Mouse (Mus musculus) layer of hippocampus, adult 11-12 months (tissue): ENCODE measurements around the gene Tbx3.

Experiments
- DNase-seq: peaks from one replicate; pipeline ENCODE4 v3.0.0; 2022; ENCODE audit warnings: low spot score

Gene Tbx3

DNA sequence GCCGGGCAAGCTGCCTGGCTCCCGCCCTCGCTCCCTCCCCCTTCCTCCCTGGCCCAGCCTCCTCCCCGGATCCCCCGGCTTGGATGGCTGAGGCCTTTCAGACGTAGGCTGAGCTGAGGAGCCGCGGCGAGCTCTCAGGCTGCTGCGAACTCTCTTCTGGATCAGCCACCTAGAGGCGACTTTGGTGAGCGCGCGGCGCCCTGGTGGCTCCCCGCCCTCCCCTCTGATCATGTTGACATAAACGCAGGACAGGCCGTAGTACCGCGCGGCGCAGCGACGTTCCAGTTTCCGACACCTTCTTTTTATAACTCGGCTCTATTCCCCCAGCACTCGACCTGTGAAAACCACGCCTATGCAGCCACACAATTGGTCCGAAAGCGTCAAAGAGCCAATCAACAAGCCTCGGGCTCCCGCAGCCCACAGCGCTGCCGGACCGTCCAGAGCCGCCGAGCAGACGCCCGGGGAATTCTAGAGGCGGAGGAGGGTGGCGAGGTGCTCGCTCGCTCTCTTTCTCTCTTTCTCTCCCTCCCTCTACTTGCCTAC lies at the start of gene Tbx3:
Gene Tbx3 (plus strand): TSS at position 104 of the 543 bp plus-strand sequence.
- peak; percentile 64 for DNase-seq

DNA sequence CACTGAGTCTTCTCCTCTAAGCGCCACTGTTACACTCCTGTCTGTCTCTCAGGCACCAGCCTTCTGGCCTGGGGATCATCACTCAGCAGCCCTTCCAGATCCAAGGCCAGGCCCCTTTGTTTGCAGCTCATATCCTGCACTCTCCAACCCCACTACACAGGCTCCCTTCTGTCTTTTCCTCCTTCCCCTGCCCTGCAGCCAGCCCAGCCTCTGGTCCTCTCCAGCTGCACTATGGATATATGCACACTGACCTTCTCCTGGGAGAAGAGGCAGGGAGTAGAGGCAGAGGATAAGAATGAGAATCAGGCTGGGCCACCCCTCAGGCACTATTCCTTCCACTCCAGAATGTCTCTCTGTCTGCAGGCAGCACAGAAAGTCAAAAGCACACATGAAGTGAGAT lies 48.4 kb upstream of the Tbx3 start:
- no peak for DNase-seq

DNA sequence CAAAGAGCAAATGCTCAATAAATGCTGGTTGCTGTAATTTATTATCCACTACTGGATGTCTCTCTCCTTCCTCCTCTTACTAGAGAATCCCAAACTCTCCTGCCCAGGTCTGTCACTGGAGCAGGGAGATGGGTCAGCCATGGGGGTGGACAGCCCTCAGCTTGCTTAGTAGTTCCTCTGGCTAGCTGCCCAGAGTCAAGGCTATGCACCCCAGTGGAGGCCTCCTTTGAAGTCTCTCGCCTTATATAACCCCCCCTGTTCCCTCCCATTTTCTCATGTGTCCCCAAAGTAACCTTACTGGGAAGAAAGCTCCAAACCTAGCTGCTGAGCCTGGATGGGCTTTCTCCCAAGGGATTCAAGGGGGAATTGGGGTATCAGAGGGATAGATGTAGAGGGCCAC lies 45.9 kb upstream of the Tbx3 start:
- DNase-seq: peak; percentile 3

DNA sequence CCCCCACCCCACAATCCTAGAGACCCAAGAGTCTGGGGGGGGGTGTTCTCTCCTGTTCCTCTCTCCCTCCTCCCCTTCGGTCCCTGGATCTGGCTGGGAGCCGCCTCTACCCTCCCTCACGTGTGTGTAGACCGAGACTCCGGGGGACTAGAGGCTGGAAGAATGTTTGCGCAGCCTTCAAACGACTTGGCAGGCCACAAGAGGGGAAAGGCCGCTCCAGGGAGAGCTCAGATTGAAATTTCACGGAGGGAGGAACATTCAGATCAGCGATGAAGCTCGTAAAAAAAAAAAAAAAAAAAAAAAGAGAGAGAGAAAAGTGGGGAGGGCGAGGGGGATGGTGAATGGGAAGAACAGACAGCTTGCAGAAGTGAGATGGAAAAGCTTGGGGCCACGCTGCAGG lies 44.9 kb upstream of the Tbx3 start:
- no peak for DNase-seq

DNA sequence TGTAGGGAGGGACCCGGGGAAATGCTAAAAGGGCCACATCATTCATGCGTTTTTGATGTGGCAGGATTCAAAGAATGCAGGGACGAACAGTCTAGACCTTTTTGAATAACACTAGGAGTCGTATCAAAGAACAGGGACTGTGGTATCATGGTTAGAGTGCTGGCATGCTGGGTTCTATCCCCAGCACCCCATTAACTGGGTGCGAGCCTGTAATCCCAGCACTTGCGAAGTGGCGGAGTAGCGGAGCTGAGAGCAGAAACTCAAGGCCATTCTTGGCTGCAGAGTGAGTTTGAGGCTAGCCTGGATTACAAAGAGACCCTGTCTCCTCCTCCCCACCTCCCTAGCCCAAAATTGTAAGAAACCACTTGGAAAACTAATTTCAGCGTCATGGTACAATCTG lies 44.3 kb upstream of the Tbx3 start:
- DNase-seq: no peak

DNA sequence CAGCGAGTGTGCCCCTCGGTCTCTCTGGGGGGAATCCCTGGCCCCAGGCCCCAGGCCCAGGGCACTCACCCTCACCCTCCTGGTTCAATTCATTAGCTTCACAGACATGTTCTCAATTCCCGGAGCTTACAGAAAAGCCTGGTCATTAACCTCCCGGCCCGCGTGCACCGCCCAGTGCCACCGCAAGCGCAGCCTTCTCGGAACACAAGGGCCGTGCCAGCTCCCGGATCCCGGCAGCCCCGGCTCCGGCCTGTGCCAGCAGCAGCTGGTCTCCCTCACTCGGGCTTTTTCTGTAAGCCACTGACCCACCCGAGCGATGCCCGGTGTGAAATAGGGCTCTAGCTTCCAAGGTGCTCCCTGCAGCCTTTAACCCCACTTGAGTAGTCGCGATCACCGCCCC lies 43.8 kb upstream of the Tbx3 start:
- no peak for DNase-seq

DNA sequence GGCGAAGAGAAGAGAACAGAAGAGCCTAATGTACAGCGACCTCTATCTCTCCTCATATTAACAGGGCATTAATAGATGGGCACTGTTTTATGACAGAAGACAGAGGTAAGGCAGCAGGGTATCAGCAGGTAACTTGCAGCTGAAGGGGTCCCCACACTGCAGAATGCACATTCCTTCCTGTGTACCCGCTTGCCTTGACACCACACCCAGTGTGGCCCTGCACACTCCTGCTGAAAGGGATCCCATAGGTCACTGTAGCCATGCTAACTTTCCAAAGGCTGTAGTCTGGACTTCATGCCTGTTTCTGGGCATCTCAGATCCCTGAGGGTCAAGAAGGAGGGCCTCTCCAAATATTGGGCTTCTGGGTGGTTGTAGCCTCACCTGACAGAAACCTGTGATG lies 42.4 kb upstream of the Tbx3 start:
- no peak for DNase-seq

DNA sequence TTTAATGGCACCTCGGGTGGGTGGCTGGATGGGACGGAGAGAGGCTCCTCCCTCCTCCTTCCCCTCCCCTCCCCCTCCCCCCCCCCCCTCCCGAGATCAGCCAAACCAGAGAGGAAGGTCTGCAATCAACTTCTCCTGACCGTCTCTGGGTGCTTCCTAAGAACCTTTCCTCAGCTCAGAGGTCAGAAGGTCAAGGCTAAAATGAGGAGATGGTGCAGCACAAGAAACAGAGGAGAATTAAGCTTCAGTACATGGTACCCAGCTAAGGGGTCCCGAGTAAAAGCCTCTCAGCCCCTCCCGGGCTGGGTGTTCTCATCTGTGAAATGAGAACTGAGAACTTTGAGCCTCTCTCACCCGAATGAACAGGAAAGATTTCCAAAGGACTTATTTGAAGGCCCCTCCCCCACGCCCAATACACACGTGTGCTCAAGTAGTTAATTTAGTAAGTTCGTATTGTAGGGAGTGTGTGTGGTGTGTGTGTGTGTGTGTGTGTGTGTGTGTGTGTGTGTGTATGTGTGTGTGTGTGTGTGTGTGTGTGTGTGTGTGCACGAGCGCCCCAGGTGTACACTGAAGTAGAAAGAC lies 41.6 kb upstream of the Tbx3 start:
- DNase-seq: no peak

DNA sequence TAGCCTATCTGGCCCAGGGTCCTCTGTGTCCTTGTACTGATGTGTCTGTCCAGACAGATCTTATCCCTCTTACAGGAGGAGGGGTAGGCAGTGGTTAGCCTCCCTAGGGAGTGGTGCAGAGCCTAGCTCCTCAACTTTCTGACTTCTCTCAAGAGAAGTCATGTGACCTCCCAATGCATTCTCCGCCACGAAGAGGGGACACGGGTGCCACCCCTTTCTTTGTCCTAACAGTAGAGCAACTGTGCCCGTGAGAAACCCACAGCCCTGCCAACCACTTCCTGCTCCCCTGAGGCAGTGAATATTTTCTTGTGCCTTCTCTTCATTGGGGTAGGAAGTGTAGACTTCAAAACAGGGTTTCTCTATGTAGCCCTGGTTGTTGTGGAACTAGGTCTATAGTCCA lies 36.9 kb upstream of the Tbx3 start:
- DNase-seq: no peak

DNA sequence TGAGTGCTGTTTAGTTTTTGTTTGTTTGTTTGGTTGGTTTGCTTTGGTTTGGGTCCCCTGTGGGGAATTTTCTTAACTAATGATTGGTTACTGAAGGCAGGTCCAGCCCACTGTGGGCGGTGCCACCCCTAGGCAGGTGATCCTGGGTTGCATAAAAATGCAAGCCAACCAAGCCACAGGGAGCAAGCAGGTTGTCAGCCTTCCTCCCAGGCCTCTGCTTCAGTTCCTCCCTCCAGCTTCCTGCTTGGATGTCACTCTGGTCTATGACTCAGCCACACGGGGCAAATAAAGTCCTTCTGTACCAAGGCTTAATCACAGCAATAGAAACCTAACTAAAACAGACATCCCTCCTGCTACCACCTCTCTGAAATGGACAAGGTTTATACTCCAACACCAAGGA lies 35.6 kb upstream of the Tbx3 start:
- DNase-seq: no peak

DNA sequence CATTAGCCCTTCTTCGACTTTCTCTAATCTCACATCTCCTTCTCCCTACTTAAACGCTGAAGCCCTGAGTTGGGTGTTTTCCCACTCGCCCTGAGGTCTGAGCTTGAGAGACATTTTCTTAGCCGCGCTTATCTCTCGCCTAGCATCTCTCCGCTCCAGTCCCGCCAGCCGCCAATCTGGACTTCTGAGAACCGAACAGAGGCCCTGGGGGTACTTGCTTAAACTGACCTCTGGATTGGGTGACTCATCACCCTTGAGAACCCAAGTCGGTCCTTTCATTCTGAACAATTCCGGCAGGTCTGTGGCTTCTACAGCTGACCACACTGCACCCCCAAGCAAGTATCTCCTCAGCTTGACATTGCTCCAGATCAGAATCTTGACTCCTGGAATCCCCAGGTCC lies 32.2 kb upstream of the Tbx3 start:
- no peak for DNase-seq

DNA sequence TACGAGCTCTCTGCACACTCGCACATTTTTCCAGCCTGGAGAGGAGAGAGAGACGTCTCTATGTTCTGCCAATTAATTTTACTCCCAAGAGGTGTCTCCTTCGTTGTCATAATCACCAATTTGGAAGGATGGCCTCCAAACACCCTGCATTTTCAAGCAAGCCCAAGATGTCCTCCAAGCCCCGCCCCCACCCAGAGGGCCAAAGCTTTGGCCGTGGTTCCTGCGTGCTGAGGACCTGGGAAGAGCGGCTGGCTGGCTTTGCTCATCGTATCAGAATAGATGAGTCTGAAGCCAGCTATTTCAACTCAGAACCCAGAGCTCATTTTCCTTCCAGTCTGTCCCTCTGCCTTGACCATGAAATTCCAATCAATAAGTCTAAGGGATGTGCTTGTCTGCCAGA lies 29.4 kb upstream of the Tbx3 start:
- DNase-seq: no peak

DNA sequence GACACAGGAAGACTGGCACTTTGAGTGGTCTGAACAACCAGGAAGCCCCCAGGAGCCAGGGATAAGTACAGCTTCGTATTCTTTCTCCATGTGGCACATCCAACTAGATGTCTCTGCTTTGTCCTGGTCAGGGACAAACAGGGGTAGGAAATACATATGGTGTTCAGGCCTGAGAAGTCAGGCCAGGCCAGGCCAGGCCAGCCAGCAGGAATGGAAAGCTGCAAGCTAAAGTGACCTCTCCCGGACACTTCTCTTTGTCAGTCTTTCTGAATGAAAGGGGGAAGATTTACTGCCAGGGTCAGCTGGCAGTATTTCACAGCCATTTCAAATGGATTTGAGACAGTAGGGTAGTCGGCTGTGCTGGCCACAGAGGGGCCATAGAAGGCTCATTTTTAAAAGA lies 28.8 kb upstream of the Tbx3 start:
- no peak for DNase-seq

DNA sequence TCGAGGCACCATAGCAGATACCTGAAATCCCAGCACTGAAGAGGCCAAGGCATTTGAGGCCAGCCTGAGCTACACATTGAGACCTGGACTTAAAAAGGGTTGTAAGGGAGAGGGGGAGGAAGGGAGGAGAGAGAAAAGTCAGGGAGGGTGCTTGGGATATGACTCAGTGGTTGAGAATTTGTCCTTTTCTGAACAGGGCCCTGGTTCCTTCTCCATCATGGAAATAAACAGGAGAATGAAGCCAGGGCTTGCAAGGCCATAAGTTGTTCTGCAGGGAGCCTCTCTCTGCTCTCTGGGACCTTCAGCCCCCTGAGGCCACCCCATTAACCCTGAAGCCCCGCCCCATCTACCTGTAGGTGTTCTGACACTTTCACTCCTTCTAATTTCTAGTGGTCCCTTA lies 23.5 kb upstream of the Tbx3 start:
- DNase-seq: no peak

DNA sequence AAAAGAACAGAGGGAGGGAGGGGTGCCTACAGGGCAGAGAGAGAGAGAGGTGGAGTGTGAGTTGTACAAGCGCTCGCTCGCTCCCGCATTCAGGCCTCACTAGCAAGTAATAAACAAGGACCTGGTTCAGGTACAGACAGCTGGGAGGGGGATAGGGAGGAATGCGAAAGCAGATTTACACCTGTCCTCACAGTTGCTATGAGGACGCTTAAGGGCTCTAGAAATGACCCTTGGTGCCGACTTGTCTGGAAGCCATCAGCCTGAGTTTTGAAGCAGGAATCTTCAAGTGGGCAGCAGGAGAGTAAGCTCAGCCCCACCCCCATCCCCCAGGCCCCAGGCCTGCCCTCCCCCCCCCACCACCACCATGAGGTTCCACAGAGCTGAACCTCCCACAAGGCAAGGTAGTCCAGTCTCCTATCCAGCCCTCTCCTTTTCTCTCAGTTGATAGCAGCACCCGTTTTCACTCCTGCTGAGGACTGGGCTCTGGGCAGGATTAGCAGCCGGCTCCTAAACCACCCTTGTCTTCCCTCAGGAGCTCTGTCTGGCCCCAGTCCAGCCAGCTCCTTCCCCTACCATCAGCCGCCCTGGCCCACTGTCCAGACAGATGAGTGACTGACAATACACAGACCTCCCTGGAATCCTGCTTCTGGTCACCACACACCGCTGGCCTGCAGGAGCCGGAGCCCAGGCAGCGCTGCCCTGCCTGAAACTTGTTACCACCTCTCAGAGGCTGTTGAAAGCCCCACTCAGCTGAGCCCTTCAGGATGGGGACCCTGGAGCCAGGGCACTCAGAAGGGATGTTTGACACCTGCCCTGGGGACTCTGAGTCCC lies 19.1 kb upstream of the Tbx3 start:
- DNase-seq: no peak

DNA sequence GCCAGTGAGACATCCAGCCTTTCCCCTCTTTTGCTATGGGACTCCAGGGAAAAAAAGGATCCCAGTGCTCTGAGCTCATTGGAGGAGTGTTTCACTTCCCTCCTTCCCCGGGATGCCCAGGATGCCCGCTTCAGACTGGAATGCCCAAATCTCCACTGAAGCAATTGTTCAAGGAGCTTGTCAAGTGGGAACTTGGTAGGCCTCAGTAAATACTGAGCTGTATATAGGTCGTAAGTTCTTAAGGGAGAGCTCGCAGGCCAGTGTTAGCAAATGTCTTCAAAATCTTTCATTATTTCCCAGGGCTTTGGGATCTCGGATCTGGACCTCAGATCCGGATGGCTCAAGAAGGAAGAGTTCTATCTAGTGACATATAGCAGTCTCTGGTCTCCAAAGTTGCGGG lies 14.1 kb upstream of the Tbx3 start:
- DNase-seq: no peak

DNA sequence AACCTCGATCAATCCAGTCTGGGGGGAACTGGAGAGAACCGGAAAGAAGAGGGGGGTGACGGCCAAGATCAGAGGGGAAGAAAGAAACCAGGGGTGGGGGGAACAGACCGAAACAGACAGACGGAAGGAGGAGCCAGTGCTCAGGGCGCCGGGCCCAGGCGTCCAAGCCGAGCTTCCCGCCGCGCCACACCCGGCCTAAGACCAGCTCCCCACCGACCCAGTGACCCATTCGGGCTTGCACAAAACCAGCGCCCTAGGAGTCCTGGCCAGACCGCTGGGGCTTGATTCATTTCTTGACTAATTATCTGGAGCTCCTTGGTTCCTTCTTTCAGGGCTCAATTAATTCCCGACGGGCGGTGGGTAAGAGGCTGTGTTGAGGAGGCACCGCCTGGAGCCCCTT lies 13.6 kb upstream of the Tbx3 start:
- no peak for DNase-seq

DNA sequence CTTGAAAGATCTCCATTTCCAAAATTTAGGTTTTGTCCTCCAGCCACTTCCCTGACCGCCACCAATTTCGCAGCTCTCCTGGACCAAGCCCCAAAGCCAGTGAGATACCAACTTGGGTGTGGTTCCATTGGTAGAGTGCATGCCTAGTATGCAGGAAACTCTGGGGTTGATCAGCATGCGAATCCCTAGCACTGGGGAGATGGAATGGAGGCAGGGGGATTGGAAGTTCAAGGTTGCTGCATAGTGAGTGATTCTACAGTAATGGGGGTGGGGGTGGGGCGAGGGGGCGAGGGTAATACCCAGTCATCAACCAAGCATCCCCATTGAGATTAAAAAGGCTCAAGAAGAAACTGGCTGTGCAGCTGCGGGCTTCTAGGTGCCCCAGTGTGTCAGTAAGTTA lies 13.1 kb upstream of the Tbx3 start:
- no peak for DNase-seq

DNA sequence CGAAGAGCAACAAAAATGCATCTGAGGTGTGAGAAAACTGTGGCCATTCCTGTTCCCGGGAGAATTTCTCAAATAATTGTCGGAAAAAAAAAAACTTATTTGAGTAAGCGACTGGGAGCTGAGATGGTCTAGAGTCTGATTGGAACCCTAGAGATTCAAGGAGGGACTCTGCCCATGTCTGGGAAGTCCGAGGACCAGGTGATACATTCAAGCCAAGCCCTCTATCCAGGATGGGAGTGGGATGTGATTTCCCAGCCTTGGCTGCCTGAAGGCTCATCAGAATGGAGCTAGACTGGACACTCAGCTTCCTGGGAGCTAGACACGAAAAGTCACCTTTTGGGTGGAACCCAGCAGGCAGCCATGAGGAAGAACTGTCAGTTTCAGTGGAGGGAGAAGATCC lies 12.7 kb upstream of the Tbx3 start:
- DNase-seq: no peak

DNA sequence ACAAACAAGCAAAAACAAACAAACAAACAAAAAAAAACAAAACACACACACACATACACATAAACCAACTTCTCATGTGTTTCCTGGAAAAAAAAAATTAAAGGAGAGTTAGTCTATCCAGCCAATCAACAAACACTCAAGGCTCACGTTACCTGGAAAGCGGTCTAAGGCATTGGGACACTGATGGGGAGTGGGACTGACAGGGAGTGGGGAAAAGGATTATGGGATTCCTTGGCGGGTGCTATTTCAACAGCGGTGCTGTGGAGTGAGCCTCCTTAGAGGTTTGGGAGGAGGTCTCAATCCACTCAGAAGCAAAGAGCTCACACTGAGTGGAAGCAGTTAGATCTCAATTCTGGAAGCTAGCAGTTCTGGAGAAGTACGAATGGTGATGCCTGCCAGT lies 12.1 kb upstream of the Tbx3 start:
- DNase-seq: no peak

DNA sequence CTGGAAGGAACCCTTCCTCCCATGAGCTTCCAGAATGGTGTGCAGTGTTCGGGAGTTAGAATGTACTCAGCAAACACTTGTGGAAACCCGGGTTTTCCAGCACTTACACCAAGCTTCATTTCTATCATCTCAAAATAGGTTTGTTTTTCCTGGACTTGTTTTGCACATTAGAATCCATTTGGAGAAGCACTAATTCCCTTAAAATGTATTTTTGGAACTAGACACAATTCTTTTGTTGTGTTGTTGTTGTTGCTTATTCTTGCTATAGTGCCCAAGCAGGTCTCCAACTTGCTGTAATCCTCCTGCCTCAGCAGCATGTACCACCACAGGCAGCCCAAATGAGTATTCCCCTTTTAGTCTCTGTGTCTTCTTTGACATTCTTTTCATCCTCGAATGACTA lies 11.4 kb upstream of the Tbx3 start:
- DNase-seq: no peak

DNA sequence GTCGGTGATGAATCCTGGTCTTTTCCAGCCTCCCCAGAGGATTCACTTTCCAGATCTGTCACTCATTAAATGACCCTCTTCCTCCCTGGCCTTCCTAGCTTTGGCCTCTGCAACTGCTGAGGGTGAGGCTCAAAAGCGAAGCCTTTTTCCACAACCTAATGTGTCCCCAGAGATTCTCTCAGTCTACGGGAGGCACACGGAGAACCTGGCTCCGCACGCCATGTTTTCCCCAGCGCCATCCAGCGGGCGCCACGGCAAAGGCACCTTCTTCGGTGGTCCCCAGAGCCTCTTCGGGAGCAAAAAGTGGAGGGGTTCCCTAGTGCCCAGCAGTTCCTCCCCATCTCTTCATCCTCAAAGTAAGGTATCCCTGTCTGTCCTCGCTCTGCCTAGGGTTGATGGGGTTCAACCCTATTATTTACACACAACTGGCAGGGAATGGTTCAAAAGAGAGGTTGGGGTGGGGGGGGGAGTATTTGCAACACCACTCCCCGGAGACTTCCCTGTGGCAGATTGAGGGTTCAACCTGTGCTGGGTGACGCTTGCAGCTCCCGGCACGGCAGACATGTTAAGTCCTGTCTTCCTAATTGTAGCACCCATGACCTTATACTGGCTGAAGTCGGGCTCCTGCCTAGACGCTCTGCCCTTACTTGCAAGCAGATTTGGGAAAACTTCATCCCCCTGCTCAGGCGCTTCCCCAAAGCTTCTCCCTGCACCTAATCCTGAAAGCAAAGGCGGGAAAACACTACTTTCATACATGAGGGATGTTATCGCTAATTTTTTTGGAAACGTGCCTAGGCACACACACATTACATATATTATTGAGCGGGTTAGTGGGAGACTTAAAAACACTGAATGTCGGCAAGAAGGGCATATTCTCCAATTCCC lies 9.7 kb upstream of the Tbx3 start:
- DNase-seq: no peak

DNA sequence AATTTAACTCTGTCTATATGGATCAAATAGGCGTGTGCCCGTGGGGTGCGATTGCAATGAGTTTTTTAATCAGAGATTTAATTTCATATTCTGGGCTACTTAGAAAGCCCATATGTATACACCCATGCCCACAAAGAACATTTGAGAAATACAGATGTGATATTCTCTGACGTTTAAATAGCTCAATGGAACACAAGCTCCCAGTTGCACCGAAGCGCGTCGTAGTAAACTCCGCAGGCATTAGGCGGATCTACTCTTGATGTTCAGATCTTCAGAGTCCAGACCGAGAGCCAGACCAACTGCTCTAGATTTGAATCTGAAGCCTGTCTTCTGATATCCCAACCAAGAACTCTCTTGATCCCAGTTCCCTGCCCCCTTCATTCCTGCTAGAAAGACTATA lies 9.0 kb upstream of the Tbx3 start:
- no peak for DNase-seq
